Mouse (Mus musculus) myocyte (in vitro differentiated cells): ENCODE measurements at regions not wholly inside any gene's neighbourhood (a gene's known extent, or its start where the extent isn't known, plus 50 kb on each side); places are given as distances from the start of the nearest gene placed in this dataset.

ENCODE experiments used
- MAX ChIP-seq: IDR thresholded peaks from one replicate; pipeline ENCODE4 v1.6.1; 2011; ENCODE audit warnings: low read depth, mild to moderate bottlenecking, control low read depth
- REST ChIP-seq: IDR thresholded peaks from one replicate; pipeline ENCODE4 v1.6.1; 2011; ENCODE audit warnings: mild to moderate bottlenecking, control low read depth, moderate library complexity; ENCODE audit not compliant: insufficient read depth, insufficient read length
- SRF ChIP-seq: IDR thresholded peaks from one replicate; pipeline ENCODE4 v1.6.1; 2011; ENCODE audit warnings: low read depth; ENCODE audit not compliant: control insufficient read depth, insufficient read length
- TCF3 ChIP-seq: IDR thresholded peaks from one replicate; pipeline ENCODE4 v1.6.1; 2011; ENCODE audit warnings: low read depth, control low read depth; ENCODE audit not compliant: insufficient read length
- USF1 ChIP-seq: IDR thresholded peaks from one replicate; pipeline ENCODE4 v1.6.1; 2011; ENCODE audit warnings: low read depth, mild to moderate bottlenecking, control low read depth, moderate library complexity

DNA sequence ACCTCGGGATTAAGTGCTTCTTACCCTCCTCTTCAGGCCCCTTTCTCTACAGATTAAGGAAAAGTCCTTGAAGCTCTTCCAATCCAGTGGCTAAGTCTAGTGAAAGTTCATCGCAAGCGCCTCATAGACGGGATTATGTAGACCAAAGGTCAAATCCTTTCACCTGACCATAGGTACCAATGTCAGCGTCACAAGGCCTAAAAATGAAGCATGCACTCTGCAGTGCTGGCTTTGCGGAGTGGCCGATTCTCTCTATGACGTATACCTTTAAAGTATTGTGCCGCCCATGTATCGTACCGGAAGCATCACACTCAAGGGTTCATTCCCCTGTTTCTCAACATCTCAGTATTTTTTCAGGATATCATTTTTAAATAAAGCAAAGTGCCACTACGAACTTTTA lies 100.5 kb upstream of the Npvf start:
- TF ChIP-seq USF1 (no peak), SRF (no peak), TCF3 (no peak), REST (no peak), MAX (no peak)
